Mouse (Mus musculus): ENCODE measurements around the gene Actr5. TPM values are rescaled to one million over a fixed set of nuclear protein-coding genes. Genes with fewer than 3 reads are reported as not detected.

The Actr5 gene
- 10 to 100 TPM; 12.1 to 13.1 TPM for total RNA-seq (2021)

- peak; percentile 87 to 89 for DNase-seq (ENCODE audit: low spot score in 2 of 2)
- intact Hi-C loops (cut with DNase I): no loop called here
These were observed at the start of gene Actr5 for GRCm38 (mm10) chr2:158624718-158625222. TSS of gene Actr5 (plus strand) at chr2:158624888.

GRCm38 (mm10) chr2:158579979-158580378 lies 44.7 kb upstream of the Actr5 start:
- intact Hi-C loops (cut with DNase I): no loop called here
- no peak for DNase-seq (ENCODE audit: low spot score in 2 of 2)

GRCm38 (mm10) chr2:158584621-158585358 lies 39.9 kb upstream of the Actr5 start:
- intact Hi-C loops (cut with DNase I): no loop called here
- no peak for DNase-seq (ENCODE audit: low spot score in 2 of 2)

- no peak for DNase-seq (ENCODE audit: low spot score in 2 of 2)
- intact Hi-C loops (cut with DNase I): no loop called here
These were observed 36.0 kb upstream of the Actr5 start for GRCm38 (mm10) chr2:158588524-158589271.

GRCm38 (mm10) chr2:158590495-158590894 lies 34.2 kb upstream of the Actr5 start:
- no peak for DNase-seq (ENCODE audit: low spot score in 2 of 2)
- intact Hi-C loops (cut with DNase I): no loop called here

- no peak for DNase-seq (ENCODE audit: low spot score in 2 of 2)
- intact Hi-C loops (cut with DNase I): no loop called here
These were observed 33.4 kb upstream of the Actr5 start for GRCm38 (mm10) chr2:158591286-158591685.

DNA sequence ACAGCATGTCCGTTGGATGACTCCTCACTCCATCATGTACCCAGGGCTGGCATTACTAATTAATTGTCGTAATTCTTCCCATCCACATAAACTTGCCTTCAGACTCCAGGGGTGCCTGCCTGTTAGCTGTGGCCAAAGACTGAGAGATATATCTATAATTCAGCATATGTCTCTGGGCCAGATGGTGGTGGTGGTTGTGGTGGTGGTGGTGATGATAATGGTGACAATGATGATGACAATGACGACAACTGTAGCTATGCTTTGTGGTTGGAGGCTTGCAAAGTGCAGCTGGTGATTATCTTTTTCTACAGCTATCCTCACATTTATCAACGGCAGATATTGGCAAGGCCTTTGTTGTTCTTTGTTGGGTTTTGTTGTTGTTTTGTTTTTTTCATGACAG lies 31.3 kb upstream of the Actr5 start:
- DNase-seq (ENCODE audit: low spot score in 2 of 2): no peak
- intact Hi-C loops (cut with DNase I): no loop called here

GRCm38 (mm10) chr2:158595103-158595502 lies 29.6 kb upstream of the Actr5 start:
- intact Hi-C loops (cut with DNase I): loop anchor here (5.0 kb wide), 1 partner anchor 33 kb away; no protein-coding TSS in a partner anchor
- no peak for DNase-seq (ENCODE audit: low spot score in 2 of 2)

GRCm38 (mm10) chr2:158595577-158595976 lies 29.1 kb upstream of the Actr5 start:
- no peak for DNase-seq (ENCODE audit: low spot score in 2 of 2)
- intact Hi-C loops (cut with DNase I): loop anchor here (5.0 kb wide), 1 partner anchor 33 kb away; no protein-coding TSS in a partner anchor

DNA sequence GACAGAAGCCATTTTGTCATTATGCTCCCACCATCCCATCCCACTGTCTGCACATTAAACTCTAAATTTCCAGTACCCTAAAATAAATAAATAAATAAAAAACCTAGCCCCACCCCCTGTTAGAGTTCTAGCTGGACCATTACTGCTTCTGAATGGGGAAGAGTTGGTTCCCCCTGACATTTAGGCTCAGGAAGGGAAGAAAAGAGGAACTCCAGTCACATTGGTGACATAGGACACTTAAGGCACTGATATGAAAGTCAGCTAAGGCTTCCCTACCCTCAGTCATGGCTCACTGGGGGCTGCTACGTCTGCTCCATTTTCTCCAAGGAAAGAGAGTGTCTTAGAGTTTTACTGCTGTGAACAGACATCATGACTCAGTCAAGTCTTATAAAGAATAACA lies 27.9 kb upstream of the Actr5 start:
- DNase-seq (ENCODE audit: low spot score in 2 of 2): no peak
- intact Hi-C loops (cut with DNase I): loop anchor here (5.0 kb wide), 1 partner anchor 35 kb away; no protein-coding TSS in a partner anchor

- intact Hi-C loops (cut with DNase I): no loop called here
- DNase-seq (ENCODE audit: low spot score in 2 of 2): no peak
These were observed 24.2 kb upstream of the Actr5 start for GRCm38 (mm10) chr2:158600517-158600916.

DNA sequence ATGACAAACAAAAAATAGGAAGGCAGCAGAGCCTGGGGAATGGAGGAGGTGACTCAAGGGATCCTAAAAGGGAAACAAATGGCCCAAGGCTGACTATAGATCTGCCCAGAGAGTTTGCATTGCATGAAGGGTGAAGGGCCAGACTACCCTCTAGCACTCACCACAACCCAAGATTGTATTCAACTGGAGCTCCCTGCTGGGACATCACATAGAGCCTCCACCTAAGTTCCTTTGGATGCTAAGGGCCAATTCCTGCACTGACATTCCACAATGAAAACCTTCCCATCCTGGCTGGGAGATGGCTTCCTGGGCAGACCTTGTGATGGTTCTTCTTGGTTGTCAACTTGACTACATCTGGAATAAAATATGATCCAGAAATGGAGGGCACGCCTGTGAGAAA lies 23.4 kb upstream of the Actr5 start:
- intact Hi-C loops (cut with DNase I): no loop called here
- no peak for DNase-seq (ENCODE audit: low spot score in 2 of 2)

- intact Hi-C loops (cut with DNase I): no loop called here
- DNase-seq (ENCODE audit: low spot score in 2 of 2): no peak
These were observed 22.0 kb upstream of the Actr5 start for GRCm38 (mm10) chr2:158602663-158603062.

- intact Hi-C loops (cut with DNase I): no loop called here
- no peak for DNase-seq (ENCODE audit: low spot score in 2 of 2)
These were observed 18.1 kb upstream of the Actr5 start for GRCm38 (mm10) chr2:158606511-158606964.

DNA sequence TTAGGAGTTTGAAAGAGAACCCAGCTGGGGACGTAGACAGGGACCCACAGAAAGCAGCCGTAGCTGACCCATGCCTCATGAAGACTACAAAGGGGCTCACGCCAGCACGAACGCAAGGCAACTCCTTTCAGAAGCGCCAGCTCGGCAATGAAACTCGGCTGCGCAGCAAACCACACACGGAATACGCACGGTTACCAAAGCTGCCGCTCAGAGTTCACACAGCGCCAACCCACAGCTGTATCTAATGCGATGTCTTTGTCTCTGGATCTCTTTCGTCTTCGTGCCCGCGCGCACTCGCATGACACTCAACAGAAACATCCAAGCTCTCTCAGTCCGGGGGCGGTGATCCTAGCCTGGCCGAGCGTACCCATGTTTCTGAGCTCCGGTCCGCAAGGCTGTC lies 15.0 kb upstream of the Actr5 start:
- no peak for DNase-seq (ENCODE audit: low spot score in 2 of 2)
- intact Hi-C loops (cut with DNase I): loop anchor here (5.0 kb wide), 1 partner anchor 52 kb away; no protein-coding TSS in a partner anchor

DNA sequence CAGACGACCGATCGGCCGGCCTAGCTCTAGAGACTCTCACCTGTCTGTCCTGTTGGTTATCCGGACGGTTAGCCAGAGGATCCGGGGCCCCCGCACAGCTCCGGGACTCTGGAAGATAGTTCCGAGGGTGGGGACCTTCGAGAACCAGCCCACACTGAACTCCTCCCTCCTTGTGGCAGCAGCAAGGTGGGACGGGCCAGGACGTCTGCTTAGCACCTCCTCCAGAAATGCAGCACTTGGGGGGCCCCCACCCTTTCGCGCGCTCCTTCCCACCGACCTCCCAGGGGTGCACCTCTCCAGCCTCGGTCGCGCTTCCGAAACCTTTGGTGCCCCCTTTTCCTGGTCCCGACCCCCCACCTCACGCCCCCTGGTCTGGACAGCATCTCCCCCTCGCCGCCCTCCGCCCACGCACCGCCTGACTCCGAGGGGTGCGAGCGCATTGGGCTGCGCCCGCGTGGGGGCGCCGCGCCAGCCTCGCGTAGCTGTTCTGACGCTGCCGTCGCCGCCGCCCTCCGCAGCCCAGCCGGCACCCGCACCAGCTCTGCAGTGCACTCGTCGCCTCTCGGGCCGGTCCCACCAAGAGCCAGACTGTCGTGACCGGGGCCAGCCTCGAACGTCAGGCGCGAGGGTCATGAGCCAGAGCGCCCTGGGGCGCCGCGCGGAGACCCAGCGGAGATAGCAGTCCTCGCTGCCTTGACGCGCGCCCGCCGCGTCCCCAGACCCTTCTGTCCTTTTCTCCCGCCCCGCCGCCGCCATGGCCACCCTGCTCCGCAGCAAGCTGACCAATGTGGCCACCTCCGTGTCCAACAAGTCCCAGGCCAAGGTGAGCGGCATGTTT lies 14.0 kb upstream of the Actr5 start, which contains the start of gene Slc32a1:
TSS of gene Slc32a1 (plus strand) at position 280 of the 838 bp plus-strand sequence.
- no peak for DNase-seq (ENCODE audit: low spot score in 2 of 2)
- intact Hi-C loops (cut with DNase I): loop anchor here (5.0 kb wide), 1 partner anchor 53 kb away; no protein-coding TSS in a partner anchor

- intact Hi-C loops (cut with DNase I): loop anchor here (5.0 kb wide), 1 partner anchor 54 kb away; no protein-coding TSS in a partner anchor
- DNase-seq (ENCODE audit: low spot score in 2 of 2): no peak
These were observed 13.4 kb upstream of the Actr5 start for GRCm38 (mm10) chr2:158611326-158611719.

DNA sequence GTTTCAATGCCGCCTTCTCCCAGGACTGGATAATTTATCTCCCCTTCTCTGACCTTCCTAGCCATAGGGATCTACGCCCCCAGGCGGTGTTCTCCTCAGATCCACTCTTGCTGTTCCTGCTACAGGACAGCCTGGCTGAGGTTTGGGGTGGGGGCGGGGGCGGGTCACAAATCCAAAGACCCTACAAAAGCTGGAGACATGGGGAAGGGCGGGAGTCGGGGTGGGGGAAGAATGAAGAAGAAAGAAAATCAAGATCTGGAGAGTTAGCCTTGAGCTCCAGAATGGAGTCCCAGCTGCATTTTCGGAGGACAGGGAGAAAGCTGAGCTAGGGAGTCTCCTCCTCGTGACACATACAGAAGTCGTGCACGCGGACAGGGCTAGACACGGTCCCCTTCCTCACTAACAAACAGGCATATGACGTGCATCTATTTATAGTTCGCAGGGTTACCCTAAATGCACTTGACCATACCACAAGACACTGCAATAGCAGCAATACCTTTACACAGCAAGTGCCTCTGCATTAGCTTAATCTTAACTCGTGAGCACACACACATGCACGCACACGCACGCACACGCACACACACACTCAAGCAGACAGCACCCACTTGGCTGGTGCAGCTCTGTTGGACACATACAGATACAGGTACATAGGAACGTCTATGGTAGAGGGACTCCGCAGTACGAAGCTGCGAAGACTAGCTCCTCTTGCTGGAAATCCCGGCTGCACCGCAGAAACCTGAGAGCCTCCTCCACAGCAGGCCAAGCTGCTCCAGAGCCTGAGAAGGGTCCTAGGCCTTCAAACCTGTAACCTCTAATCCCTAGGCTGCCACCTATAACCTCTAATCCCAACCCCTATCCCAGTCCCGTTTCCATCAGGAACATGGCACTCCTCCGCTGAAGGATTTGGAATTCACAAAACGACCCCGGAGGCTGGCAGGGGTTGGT lies 12.7 kb upstream of the Actr5 start:
- peak in 1 of 2 experiments; percentile 47 for DNase-seq (ENCODE audit: low spot score in 2 of 2)
- intact Hi-C loops (cut with DNase I): loop anchor here (5.0 kb wide), 1 partner anchor 55 kb away; no protein-coding TSS in a partner anchor

Data from left cerebral cortex, postnatal 36 days (tissue).